Mouse (Mus musculus) ES-Bruce4 (cell line): ENCODE results near the gene Adamtsl1. TPM values are rescaled to one million over a fixed set of nuclear protein-coding genes. Genes with fewer than 3 reads are reported as not detected.

Experiments
- H3K27ac ChIP-seq: 2 replicates; pipeline ENCODE4 v1.5.1; 2012; ENCODE audit warnings: low read length, inconsistent platforms; ENCODE audit not compliant: insufficient read depth
- H3K27me3 ChIP-seq: 2 replicates; pipeline ENCODE4 v1.6.1; 2012; ENCODE audit warnings: mild to moderate bottlenecking, low read length, inconsistent platforms; ENCODE audit not compliant: control insufficient read depth, poor library complexity, insufficient read depth, severe bottlenecking
- H3K36me3 ChIP-seq: 2 replicates; pipeline ENCODE4 v1.6.1; 2012; ENCODE audit warnings: inconsistent platforms, mild to moderate bottlenecking, low read length, moderate library complexity; ENCODE audit not compliant: control insufficient read depth, poor library complexity, insufficient read depth, severe bottlenecking
- H3K4me1 ChIP-seq: one replicate; pipeline ENCODE4 v1.8.1; 2011; ENCODE audit warnings: low read length; ENCODE audit not compliant: control insufficient read depth, insufficient read depth
- H3K4me3 ChIP-seq: 2 replicates; pipeline ENCODE4 v1.5.1; 2011; ENCODE audit warnings: low read depth, mild to moderate bottlenecking, low read length
- H3K9ac ChIP-seq: 2 replicates; pipeline ENCODE4 v1.6.1; 2012; ENCODE audit warnings: low read depth, mild to moderate bottlenecking, inconsistent platforms; ENCODE audit not compliant: poor library complexity, severe bottlenecking
- H3K9me3 ChIP-seq: replicated peaks from 2 replicates; pipeline ENCODE4 v1.6.1; 2012; ENCODE audit warnings: mild to moderate bottlenecking, low read length, inconsistent platforms; ENCODE audit not compliant: control insufficient read depth, poor library complexity, insufficient read depth, severe bottlenecking
- CTCF ChIP-seq: IDR thresholded peaks from one replicate; pipeline ENCODE4 v1.8.1; 2011; ENCODE audit warnings: low read depth, low read length
- EP300 ChIP-seq: IDR thresholded peaks from 2 replicates; pipeline ENCODE4 v1.6.1; 2011; ENCODE audit warnings: low read depth, low read length; ENCODE audit not compliant: insufficient read depth
- POLR2A ChIP-seq: IDR thresholded peaks from one replicate; pipeline ENCODE4 v1.8.1; 2011; ENCODE audit warnings: low read length; ENCODE audit not compliant: insufficient read depth
- polyA plus RNA-seq: library from polyadenylated mRNA; stranded (reverse); fragments of >200 nt; gene quantifications from 2 replicates; pipeline ENCODE4 v1.2.4, GENCODE M21; 2011; ENCODE audit warnings: low read depth; ENCODE audit not compliant: missing spikeins, insufficient read depth, insufficient read length

The Adamtsl1 gene
- polyA plus RNA-seq, 1 experiment, result 2.0 TPM

- Histone ChIP-seq H3K9ac (no peak overlapping the region), H3K4me1 (no peaks in the 10 kb centered on the region), H3K36me3 (no peaks in the 10 kb centered on the region), H3K9me3 (no peaks in the 10 kb centered on the region), H3K4me3 (no peak overlapping the region), H3K27me3 (no peaks in the 10 kb centered on the region), H3K27ac (no peak overlapping the region)
- TF ChIP-seq EP300 (no peak), POLR2A (no peak), CTCF (no peak)
These were observed 439.6 kb downstream of the Adamtsl1 start for GRCm38 (mm10) chr4:85953590-85953989.

- no peaks in the 10 kb centered on the region for H3K9me3 ChIP-seq
- no peaks in the 10 kb centered on the region for H3K27me3 ChIP-seq
- H3K9ac ChIP-seq, result no peak overlapping the region
- no peaks in the 10 kb centered on the region for H3K4me1 ChIP-seq
- H3K4me3 ChIP-seq, result no peak overlapping the region
- H3K36me3 ChIP-seq, result no peaks in the 10 kb centered on the region
- no peak for TF ChIP-seq CTCF
- no peak for TF ChIP-seq EP300
- TF ChIP-seq POLR2A, result no peak
- H3K27ac ChIP-seq, result no peak overlapping the region
These were observed 441.4 kb downstream of the Adamtsl1 start for GRCm38 (mm10) chr4:85955387-85955786.

GRCm38 (mm10) chr4:85957266-85957665 is 443.3 kb downstream of the Adamtsl1 start:
- TF ChIP-seq POLR2A (no peak), CTCF (no peak), EP300 (no peak)
- Histone ChIP-seq H3K9me3 (no peaks in the 10 kb centered on the region), H3K9ac (no peak overlapping the region), H3K36me3 (no peaks in the 10 kb centered on the region), H3K4me1 (no peaks in the 10 kb centered on the region), H3K27me3 (no peaks in the 10 kb centered on the region), H3K27ac (no peak overlapping the region), H3K4me3 (no peak overlapping the region)

- no peaks in the 10 kb centered on the region for H3K36me3 ChIP-seq
- H3K9ac ChIP-seq, result no peak overlapping the region
- no peaks in the 10 kb centered on the region for H3K27me3 ChIP-seq
- TF ChIP-seq EP300 (no peak), POLR2A (no peak), CTCF (no peak)
- no peak overlapping the region for H3K27ac ChIP-seq
- H3K9me3 ChIP-seq, result no peaks in the 10 kb centered on the region
- no peaks in the 10 kb centered on the region for H3K4me1 ChIP-seq
- H3K4me3 ChIP-seq, result no peak overlapping the region
These were observed 443.9 kb downstream of the Adamtsl1 start for GRCm38 (mm10) chr4:85957879-85958278.

GRCm38 (mm10) chr4:85959019-85959418 is 445.0 kb downstream of the Adamtsl1 start:
- no peak overlapping the region for H3K9ac ChIP-seq
- H3K4me1 ChIP-seq, result no peaks in the 10 kb centered on the region
- H3K36me3 ChIP-seq, result no peaks in the 10 kb centered on the region
- no peak overlapping the region for H3K4me3 ChIP-seq
- TF ChIP-seq POLR2A (no peak), CTCF (no peak), EP300 (no peak)
- H3K27ac ChIP-seq, result no peak overlapping the region
- H3K9me3 ChIP-seq, result no peaks in the 10 kb centered on the region
- H3K27me3 ChIP-seq, result no peaks in the 10 kb centered on the region

- Histone ChIP-seq H3K36me3 (no peaks in the 10 kb centered on the region), H3K4me1 (no peaks in the 10 kb centered on the region), H3K9ac (no peak overlapping the region), H3K4me3 (no peak overlapping the region), H3K27me3 (no peaks in the 10 kb centered on the region), H3K27ac (no peak overlapping the region), H3K9me3 (no peaks in the 10 kb centered on the region)
- TF ChIP-seq CTCF (no peak), POLR2A (no peak), EP300 (no peak)
These were observed 462.2 kb downstream of the Adamtsl1 start for GRCm38 (mm10) chr4:85976188-85976587.
